In genomic region chr2:125667184-125667583, GRCm38 (mm10) we compare ENCODE assay signal across 10 mouse cellular contexts. TPM values are rescaled to one million over a fixed set of nuclear protein-coding genes. Genes with fewer than 3 reads are reported as not detected.
A peak's percentile ranks its signal among the peaks of the same experiment; 100 is the strongest.
DNase-seq lines count a peak whose midpoint lies in the region; ATAC-seq and TF ChIP-seq lines count a peak whose summit lies in the region.
"Had no signal": no experiment of that assay in that cellular context is flagged by ENCODE, and none has a peak within 500 bp of the region (broad histone marks: within the 10 kb centered on the region; RNA-seq: fewer than 3 reads in every experiment).

No protein-coding gene starts in this region.

- no peak overlapping the region for H3K9ac ChIP-seq in heart, embryonic 13.5 days
- H3K9ac ChIP-seq in liver, postnatal 0 days (replicated peaks): no peak overlapping the region

- DNase-seq in heart, postnatal 25 days (ENCODE audit: low spot score): no peak
- peak; percentile 62 for DNase-seq in A20 (ENCODE audit: low read depth, low spot score)
- DNase-seq in liver, postnatal 0 days: peak; percentile 21
- DNase-seq in hindbrain, embryonic 10.5 days (ENCODE audit: low spot score): no peak
- no peak for DNase-seq in right cerebral cortex, postnatal 10 days (ENCODE audit: low spot score in 2 of 2)
- no peak for DNase-seq in kidney, postnatal 4 days
- DNase-seq: right cerebral cortex, postnatal 14 days had no signal

- TF ChIP-seq CTCF in embryonic fibroblast, embryonic 13.5 days (IDR thresholded peaks at IDR 0.05; ENCODE audit: borderline replicate concordance, insufficient read depth, low read length): no peak
- TF ChIP-seq CTCF in liver, postnatal 0 days (IDR thresholded peaks at IDR 0.05; ENCODE audit: low read depth): peak; percentile 41

- 11% methylated on average over 5 of the region's 5 CpGs for WGBS in heart, embryonic 13.5 days
- 10% methylated on average over 5 of the region's 5 CpGs for WGBS in liver, postnatal 0 days (ENCODE audit: insufficient replicate concordance)
- 78% methylated on average over 5 of the region's 5 CpGs for WGBS in hindbrain, embryonic 10.5 days

- H3K4me1 ChIP-seq in heart, embryonic 13.5 days: peaks cover 17% of the 10 kb centered on the region
- H3K4me1 ChIP-seq in embryonic fibroblast, embryonic 13.5 days (ENCODE audit: control insufficient read depth, insufficient read depth, low read length): peaks cover 12% of the 10 kb centered on the region
- peaks cover 32% of the 10 kb centered on the region for H3K4me1 ChIP-seq in liver, postnatal 0 days (ENCODE audit: insufficient read depth)
- no peaks in the 10 kb centered on the region for H3K4me1 ChIP-seq in hindbrain, embryonic 10.5 days (replicated peaks)

- no peaks in the 10 kb centered on the region for H3K9me3 ChIP-seq in heart, embryonic 13.5 days
- H3K9me3 ChIP-seq in liver, postnatal 0 days (ENCODE audit: low read length): no peaks in the 10 kb centered on the region
- H3K9me3 ChIP-seq in hindbrain, embryonic 10.5 days: no peaks in the 10 kb centered on the region

- no peaks in the 10 kb centered on the region for H3K27me3 ChIP-seq in heart, embryonic 13.5 days (replicated peaks)
- H3K27me3 ChIP-seq in liver, postnatal 0 days (ENCODE audit: insufficient read depth, low read length): no peaks in the 10 kb centered on the region
- no peaks in the 10 kb centered on the region for H3K27me3 ChIP-seq in hindbrain, embryonic 10.5 days (ENCODE audit: insufficient read depth, poor library complexity, severe bottlenecking)

- TF ChIP-seq POLR2A in embryonic fibroblast, embryonic 13.5 days (IDR thresholded peaks at IDR 0.05; ENCODE audit: low read depth, low read length): no peak

- intact Hi-C loops in heart, postnatal 25 days (cut with DNase I): loop anchor here (10.0 kb wide), 1 partner anchor 188 kb away; the partner anchor contains the start of genes Cops2 and Galk2

- H3K27ac ChIP-seq in heart, embryonic 13.5 days (replicated peaks): peak overlapping the region; percentile 55
- peak overlapping the region; percentile 53 for H3K27ac ChIP-seq in embryonic fibroblast, embryonic 13.5 days (ENCODE audit: insufficient read depth, low read length)
- peak overlapping the region; percentile 58 for H3K27ac ChIP-seq in liver, postnatal 0 days (ENCODE audit: low read depth)
- H3K27ac ChIP-seq in hindbrain, embryonic 10.5 days: no peak overlapping the region

- no peak for ATAC-seq in heart, embryonic 13.5 days (ENCODE audit: extremely low read depth, insufficient number of reproducible peaks, low FRiP score, low TSS enrichment)
- peak; percentile 68 for ATAC-seq in liver, postnatal 0 days

- peak overlapping the region; percentile 6 for H3K4me2 ChIP-seq in heart, embryonic 13.5 days
- H3K4me2 ChIP-seq in liver, postnatal 0 days (ENCODE audit: low read depth, low read length): peak overlapping the region; percentile 42
- H3K4me2 ChIP-seq: midbrain, embryonic 11.5 days had no signal

- H3K4me3 ChIP-seq in heart, embryonic 13.5 days: no peak overlapping the region
- no peak overlapping the region for H3K4me3 ChIP-seq in embryonic fibroblast, embryonic 13.5 days (ENCODE audit: insufficient read depth, low read length)
- H3K4me3 ChIP-seq in liver, postnatal 0 days (ENCODE audit: low read depth, low read length): no peak overlapping the region
- no peak overlapping the region for H3K4me3 ChIP-seq in hindbrain, embryonic 10.5 days

- TF ChIP-seq EP300 in liver, postnatal 0 days (IDR thresholded peaks at IDR 0.05; ENCODE audit: low read depth): peak; percentile 74

- no peaks in the 10 kb centered on the region for H3K36me3 ChIP-seq in heart, embryonic 13.5 days
- H3K36me3 ChIP-seq in liver, postnatal 0 days (replicated peaks; ENCODE audit: insufficient read depth, low read length): no peaks in the 10 kb centered on the region
- no peaks in the 10 kb centered on the region for H3K36me3 ChIP-seq in hindbrain, embryonic 10.5 days

RNA-seq across cellular contexts. Expression of gene Eid1, which starts 5.7 kb away (rescaled TPM):
- 144 and 149 TPM in 2 replicates for polyA plus RNA-seq in heart, embryonic 13.5 days (2015; fragmentation: Nextera tagmentation; extraction: Ambion mirVana)
- total RNA-seq in heart, postnatal 25 days (2021): 10 to 100 TPM; 51.3 to 55.2 TPM
- 115 and 131 TPM in 2 replicates for polyA plus RNA-seq in embryonic fibroblast, embryonic 13.5 days (2011; ENCODE audit: insufficient read length, low read depth, missing spikeins)
- polyA plus RNA-seq in liver, postnatal 0 days (2015; fragmentation: Nextera tagmentation; extraction: Ambion mirVana): 27.9 and 30.7 TPM in 2 replicates
- polyA plus RNA-seq in hindbrain, embryonic 10.5 days (2016; fragmentation: Nextera tagmentation; extraction: Ambion mirVana): 142 and 175 TPM in 2 replicates

RNA-seq across cellular contexts. Expression of gene Cep152, which starts 42.3 kb away (rescaled TPM):
- polyA plus RNA-seq in heart, embryonic 13.5 days (2015; fragmentation: Nextera tagmentation; extraction: Ambion mirVana): 3.2 and 3.8 TPM in 2 replicates
- 1 to 10 TPM; 1.4 to 1.8 TPM for total RNA-seq in heart, postnatal 25 days (2021)
- 4.2 and 4.3 TPM in 2 replicates for polyA plus RNA-seq in embryonic fibroblast, embryonic 13.5 days (2011; ENCODE audit: insufficient read length, low read depth, missing spikeins)
- polyA plus RNA-seq in liver, postnatal 0 days (2015; fragmentation: Nextera tagmentation; extraction: Ambion mirVana): 1.8 and 2.4 TPM in 2 replicates
- polyA plus RNA-seq in hindbrain, embryonic 10.5 days (2016; fragmentation: Nextera tagmentation; extraction: Ambion mirVana): 8.5 and 11.8 TPM in 2 replicates

RNA-seq across cellular contexts. Expression of gene Shc4, which starts 56.8 kb away (rescaled TPM):
- polyA plus RNA-seq in heart, embryonic 13.5 days (2015; fragmentation: Nextera tagmentation; extraction: Ambion mirVana): 0.64 and 1.7 TPM in 2 replicates
- total RNA-seq in heart, postnatal 25 days (2021): under 1 TPM; 0.42 to 0.49 TPM
- 2.9 and 3.7 TPM in 2 replicates for polyA plus RNA-seq in embryonic fibroblast, embryonic 13.5 days (2011; ENCODE audit: insufficient read length, low read depth, missing spikeins)
- polyA plus RNA-seq in liver, postnatal 0 days (2015; fragmentation: Nextera tagmentation; extraction: Ambion mirVana): 0.26 and 0.32 TPM in 2 replicates
- polyA plus RNA-seq in hindbrain, embryonic 10.5 days (2016; fragmentation: Nextera tagmentation; extraction: Ambion mirVana): 1.2 and 2.0 TPM in 2 replicates

Comparison
In these comparisons a context has a peak if more than half of its experiments do, and no peak if none do; other contexts are left out.
1. DNase-seq: peak in A20 (single experiment) and liver, postnatal 0 days (single experiment); none in heart, postnatal 25 days (single experiment), hindbrain, embryonic 10.5 days (single experiment), right cerebral cortex, postnatal 10 days (0 of 2) and kidney, postnatal 4 days (0 of 2).